Mouse (Mus musculus) lung, adult 2 months (tissue): ENCODE data around the gene Lhfpl2. TPM values are rescaled to one million over a fixed set of nuclear protein-coding genes. Genes with fewer than 3 reads are reported as not detected.

ENCODE experiments used
- DNase-seq: peaks from one replicate; pipeline ENCODE4 v3.0.0; 2022
- H3K4me1 ChIP-seq: fragments of 200-500 bp; 2 replicates; pipeline ENCODE4 v1.6.1; 2011; ENCODE audit warnings: low read length; ENCODE audit not compliant: control insufficient read depth, insufficient read depth
- H3K4me3 ChIP-seq: fragments of 200-500 bp; replicated peaks from 2 replicates; pipeline ENCODE3; 2011; ENCODE audit warnings: low read depth, mild to moderate bottlenecking, control low read depth, low read length; ENCODE audit errors: extremely low read depth
- CTCF ChIP-seq: fragments of 200-500 bp; IDR thresholded peaks from 2 replicates; pipeline ENCODE4 v1.5.1; 2011; ENCODE audit warnings: mild to moderate bottlenecking, low read length, control low read depth; ENCODE audit not compliant: insufficient read depth
- POLR2A ChIP-seq: fragments of 200-500 bp; IDR thresholded peaks from 2 replicates; pipeline ENCODE4 v1.6.1; 2011; ENCODE audit warnings: low read depth, mild to moderate bottlenecking, control low read depth, low read length, borderline replicate concordance; ENCODE audit errors: extremely low read depth
- WGBS: fragments of 180-500 bp; shearing (Covaris S2); methylation state at CpG from one replicate; pipeline ENCODE4 v1.1.7; 2018; 5-methylcytosine and 5-hydroxymethylcytosine counted together
- polyA plus RNA-seq: library from polyadenylated mRNA; depleted of rRNA; stranded (reverse); fragments of >200 nt; gene quantifications from 2 replicates; pipeline ENCODE4 v1.2.3, GENCODE M21; 2012; rRNA removed

Gene Lhfpl2
- polyA plus RNA-seq, 1 experiment, result 9.9 TPM

DNA sequence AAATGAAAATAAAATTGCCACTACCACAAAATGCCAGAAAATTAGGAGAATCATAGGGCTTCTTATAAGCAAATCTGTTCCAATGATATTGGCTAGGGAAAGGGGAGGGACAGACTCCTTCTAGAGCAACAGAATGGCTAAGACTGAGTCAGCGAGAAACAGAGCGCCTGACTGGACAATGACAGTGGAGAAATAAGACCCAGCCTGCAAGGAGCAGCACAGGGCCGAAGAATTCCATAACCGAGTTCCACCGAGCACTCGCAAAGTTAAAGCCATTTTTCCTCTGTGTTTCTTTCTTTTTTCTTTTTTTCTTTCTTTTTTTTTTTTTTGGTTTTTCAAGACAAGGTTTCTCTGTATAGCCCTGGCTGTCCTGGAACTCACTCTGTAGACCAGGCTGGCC is 182.5 kb downstream of the Lhfpl2 start:
- no peak for TF ChIP-seq CTCF
- TF ChIP-seq POLR2A, result no peak
- no peak for DNase-seq
- WGBS, result 83% methylated on average over 6 of the region's 6 CpGs
- Histone ChIP-seq H3K4me1 (no peaks in the 10 kb centered on the region), H3K4me3 (no peak overlapping the region)

DNA sequence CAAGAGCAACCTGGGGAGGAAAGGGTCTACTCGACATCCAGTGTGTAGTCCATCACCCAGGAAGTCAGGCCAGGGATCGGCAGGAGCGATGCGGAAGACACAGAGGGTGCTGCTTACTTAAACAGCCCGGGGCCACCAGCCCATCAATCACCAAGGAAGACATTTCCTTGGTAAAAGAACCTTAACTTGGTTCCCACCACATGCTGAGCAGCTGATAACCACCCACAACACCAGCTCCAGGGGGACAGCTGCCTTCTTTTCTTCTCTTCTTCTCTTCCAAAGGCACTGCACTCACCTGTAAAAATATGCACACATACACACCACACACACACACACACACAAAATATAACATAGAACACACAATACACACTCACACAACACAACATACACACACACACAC is 183.3 kb downstream of the Lhfpl2 start:
- no peak overlapping the region for H3K4me3 ChIP-seq
- DNase-seq, result no peak
- WGBS, result 31% methylated on average over 5 of the region's 5 CpGs
- TF ChIP-seq CTCF, result no peak
- TF ChIP-seq POLR2A, result no peak
- no peaks in the 10 kb centered on the region for H3K4me1 ChIP-seq

GRCm38 (mm10) chr13:94241892-94242524 is 184.4 kb downstream of the Lhfpl2 start:
- 73% methylated on average over 4 of the region's 4 CpGs for WGBS
- no peak for DNase-seq
- no peak for TF ChIP-seq POLR2A
- TF ChIP-seq CTCF, result no peak
- Histone ChIP-seq H3K4me3 (no peak overlapping the region), H3K4me1 (no peaks in the 10 kb centered on the region)

- TF ChIP-seq POLR2A, result no peak
- TF ChIP-seq CTCF, result no peak
- DNase-seq, result no peak
- no peaks in the 10 kb centered on the region for H3K4me1 ChIP-seq
- 89% methylated on average over 2 of the region's 2 CpGs for WGBS
- H3K4me3 ChIP-seq, result no peak overlapping the region
Measured at GRCm38 (mm10) chr13:94242897-94243296, 185.3 kb downstream of the Lhfpl2 start.

Other genes with a start within 250 kb of the Lhfpl2 start
- gene Scamp1, start 228.1 kb downstream of the Lhfpl2 start, polyA plus RNA-seq, result 19.9 and 29.2 TPM in 2 replicates